Mouse (Mus musculus) erythroblast, embryonic 14.5 days (primary cell): ENCODE measurements around the gene Creg2.

Experiments used
- GATA1 ChIP-seq: IDR thresholded peaks from 2 replicates; pipeline ENCODE4 v1.6.1; 2012; ENCODE audit warnings: low read length, inconsistent platforms, mixed read lengths
- TAL1 ChIP-seq: IDR thresholded peaks from 3 replicates; pipeline ENCODE4 v1.6.1; 2012; ENCODE audit warnings: low read length, inconsistent platforms, mixed read lengths

DNA sequence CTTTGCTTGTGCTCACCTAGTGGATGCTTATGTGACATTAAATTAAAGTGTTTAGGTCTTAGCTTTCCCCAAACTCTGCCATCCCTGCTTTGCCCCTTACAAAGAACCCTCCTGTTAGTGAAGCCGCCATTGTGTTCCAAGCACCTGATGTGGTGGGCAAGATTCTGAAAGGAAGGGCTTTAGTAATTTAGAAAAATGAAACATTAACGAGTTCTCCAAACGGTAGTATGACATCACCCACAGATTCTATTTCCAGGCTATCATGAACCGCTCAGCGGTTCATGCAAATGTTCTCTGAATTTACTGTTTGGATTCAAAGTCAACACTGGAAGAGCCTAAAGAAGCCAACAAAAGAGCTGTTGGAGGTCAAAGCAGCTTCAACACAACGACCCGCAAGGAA, 2.7 kb downstream of the Creg2 start:
- no peak for TF ChIP-seq TAL1
- no peak for TF ChIP-seq GATA1
